Mouse (Mus musculus): ENCODE data around the gene Gm43518.

Gene Gm43518

DNA sequence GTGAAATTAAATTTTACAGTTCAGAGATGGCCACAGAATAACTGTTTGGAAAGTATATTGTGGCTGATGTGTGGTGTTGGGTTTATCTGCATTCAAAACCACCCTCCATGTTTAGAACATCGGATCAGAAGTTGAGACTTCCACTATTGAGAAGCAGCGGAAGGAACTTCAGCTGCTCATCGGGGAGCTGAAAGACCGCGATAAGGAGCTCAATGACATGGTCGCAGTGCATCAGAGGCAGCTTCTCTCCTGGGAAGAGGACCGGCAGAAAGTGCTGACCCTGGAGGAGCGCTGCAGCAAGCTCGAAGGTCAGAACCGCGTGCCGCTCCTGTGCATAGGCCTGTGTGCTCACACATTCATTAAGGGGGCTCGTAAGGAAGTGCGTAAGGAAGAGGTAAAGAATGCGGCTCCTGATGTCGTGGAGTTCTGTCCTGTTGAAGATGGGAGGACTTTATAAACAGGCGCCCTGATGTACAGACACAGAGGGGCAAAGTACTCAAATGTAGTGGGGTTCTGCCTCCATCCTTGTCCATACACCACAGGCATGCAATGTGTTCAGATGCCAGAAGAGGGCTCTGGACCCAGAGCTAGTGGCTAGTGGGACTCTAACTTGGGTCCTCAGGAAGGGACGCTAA lies 6.9 kb downstream of the Gm43518 start:
- DNase-seq = no peak

DNA sequence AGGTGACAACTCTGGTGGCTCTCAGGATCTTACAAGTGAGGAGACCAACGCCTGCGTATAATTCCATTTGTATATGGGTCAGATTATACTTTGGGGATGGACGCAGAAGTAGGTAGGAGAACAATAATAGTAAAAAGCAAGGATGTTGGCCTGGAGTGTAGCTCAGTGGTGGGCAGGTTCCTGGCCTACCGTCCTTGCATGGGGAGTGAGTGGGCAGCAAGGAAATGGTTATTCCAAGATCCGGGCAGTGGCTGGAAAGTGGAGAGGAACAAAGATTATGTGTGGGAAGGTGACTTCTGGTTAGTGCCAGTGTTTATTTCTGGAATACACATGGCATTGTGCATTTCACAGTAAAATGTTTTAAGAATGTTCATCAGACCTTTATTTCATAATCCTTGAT lies 8.7 kb downstream of the Gm43518 start:
- no peak for DNase-seq

DNA sequence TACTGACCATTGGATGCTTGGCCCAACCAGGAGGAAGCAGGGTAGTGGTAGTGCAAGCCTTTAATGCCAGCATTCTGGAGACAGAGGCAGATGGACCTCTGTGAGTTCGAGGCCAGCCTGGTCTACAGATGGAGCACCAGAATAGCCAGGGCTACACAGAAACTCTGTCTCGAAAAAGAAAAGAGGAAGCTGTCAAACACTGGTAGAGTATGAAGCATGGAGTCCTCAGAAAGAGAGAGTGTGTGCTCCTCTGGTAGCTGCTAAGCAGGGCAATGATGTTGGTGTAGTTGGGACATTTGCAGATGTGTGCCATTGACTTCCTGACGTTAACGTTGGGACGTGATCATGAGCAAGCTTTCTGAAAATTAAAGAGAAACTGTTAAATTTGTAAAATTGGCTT lies 11.3 kb downstream of the Gm43518 start:
- DNase-seq = no peak

GRCm38 (mm10) chr5:123946546-123946945 lies 19.3 kb downstream of the Gm43518 start:
- no peak for DNase-seq

DNA sequence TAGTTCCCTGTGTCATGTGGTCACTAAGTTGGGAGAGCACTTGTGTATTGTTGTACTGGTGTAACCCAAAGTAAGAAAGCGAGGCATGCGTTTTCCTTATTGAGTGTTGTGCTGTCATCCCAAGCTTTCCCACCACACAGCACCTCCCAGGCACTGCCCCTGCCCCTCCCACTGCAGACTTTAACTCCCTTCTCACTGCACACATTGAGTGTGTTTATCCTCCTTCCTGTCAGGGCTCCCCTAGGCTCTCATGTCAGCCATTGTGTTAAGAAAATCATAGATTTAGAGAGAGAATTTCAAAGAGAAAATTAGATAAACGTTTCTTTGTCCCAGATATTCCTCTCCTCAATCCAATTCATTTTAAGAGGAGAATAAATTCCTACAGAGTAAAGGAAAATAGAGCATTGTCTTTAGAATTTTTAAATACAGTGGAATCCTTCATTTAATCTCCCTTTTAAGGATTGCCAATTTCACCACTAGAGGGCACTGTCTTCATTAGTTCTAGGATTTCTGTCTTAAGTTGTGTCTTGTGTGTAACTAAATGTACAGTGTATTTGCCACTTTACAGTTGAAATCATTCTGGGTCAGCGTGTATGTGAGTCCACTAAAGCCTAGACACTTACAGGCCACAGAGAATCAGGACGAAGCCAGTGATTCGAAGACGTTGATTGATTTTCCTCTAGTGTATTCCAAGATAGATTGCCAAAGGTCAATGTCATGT lies 20.0 kb downstream of the Gm43518 start:
- no peak for DNase-seq

DNA sequence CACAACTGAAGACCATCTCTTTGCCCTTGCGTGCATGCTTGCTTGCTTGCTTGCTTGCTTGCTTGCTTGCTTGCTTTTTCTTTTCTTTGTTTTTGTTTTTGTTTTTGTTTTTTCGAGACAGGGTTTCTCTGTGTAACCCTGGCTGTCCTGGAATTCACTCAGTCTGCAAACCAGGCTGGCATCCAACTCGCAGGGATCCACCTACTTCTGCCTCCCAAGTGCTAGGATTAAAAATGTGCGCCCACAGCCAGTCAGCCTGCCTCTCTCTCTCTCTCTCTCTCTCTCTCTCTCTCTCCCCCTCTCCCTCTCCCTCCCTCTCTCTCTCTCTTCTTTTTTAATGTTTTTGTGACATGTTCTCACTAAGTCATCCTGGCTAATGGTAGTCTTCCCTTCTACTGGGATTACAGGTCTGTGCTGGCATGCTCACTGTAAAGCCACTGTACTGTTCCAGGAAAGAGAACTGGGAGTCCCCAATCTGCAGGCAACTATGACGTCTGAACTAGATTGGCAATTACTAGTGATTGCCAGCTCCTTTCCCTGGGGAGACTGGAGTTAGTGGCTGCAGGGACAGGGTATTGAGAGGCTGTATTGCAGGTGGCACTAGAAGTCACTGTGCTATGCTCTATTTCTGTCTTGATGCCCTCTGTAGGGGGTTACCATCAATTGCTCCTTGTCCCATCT lies 25.3 kb downstream of the Gm43518 start:
- DNase-seq = no peak

GRCm38 (mm10) chr5:123957213-123957612 lies 30.0 kb downstream of the Gm43518 start:
- no peak for DNase-seq

DNA sequence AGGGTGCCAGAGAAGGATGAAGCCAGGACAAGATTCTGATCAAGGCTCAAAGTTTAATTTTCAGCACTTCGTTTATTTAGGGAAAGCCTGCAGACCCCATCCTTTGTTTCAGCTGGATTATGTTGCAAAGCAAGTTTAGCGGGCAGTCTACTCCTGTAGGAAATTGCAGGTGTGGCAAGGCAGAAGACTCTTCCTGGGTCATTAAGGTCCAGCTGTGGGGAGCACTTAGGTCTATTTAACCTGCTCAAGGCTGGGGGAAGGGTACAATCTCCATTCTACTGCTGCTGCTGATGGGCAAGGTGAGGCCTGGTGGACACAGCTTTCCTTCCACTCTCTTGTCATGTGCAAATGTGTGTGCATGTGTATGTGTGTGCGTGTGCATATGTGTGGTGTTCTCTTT lies 31.8 kb downstream of the Gm43518 start:
- DNase-seq = no peak

GRCm38 (mm10) chr5:123960129-123960528 lies 32.9 kb downstream of the Gm43518 start:
- no peak for DNase-seq

DNA sequence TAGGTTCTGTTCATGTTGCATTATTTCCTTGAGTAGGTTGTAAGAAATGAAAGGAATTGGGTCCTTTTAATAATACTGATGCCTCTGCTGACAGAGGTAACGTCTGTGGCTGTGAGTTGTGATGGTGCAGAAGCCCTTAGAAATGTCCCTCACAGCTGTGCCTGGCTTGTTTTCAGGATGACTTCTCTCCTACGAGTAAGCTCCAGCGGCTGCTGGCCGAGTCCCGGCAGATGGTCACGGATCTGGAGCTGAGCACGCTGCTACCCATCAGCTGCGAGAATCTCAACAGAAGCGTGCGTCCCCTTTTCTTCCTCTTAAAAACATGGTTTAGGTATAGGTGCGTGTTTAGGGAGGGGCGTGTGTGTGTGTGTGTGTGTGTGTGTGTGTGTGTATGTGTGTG lies 33.8 kb downstream of the Gm43518 start:
- DNase-seq = no peak

DNA sequence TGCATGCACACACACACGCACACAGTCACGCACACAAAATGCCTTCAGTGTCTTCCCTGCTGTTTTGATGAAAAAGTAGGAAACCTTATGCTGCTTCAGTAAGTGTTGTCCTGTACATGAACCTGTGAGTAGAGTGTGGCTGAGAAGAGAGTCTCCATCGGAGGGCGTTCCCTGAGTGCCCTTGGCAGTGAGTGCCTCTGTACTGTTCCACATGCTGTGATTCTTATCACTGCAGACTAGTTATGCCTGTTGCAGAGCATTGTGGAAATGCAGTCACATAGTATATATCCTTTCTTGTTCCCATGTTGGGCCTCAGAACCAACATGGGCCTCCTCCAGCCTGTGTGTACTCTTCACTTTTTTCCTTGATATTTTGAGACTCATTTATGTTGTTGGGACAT lies 37.0 kb downstream of the Gm43518 start:
- no peak for DNase-seq

DNA sequence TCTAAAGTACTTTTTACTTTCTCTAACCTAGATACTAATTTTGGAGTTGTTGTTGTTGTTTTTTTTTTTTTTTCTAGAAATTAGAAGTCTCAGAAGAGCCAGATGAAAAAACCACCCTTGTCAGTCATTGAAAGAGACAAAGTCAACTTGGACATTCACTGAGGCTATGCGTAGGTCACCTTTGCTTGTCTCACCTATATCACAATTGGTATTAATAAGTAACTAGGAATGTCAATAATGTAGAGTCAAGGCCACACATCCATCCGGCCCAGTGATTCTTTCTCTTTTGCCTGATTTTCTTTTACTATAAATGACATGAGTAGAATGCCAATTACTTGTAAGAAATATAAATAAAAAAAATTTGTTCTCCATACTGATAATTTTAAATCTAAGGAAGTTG lies 39.5 kb downstream of the Gm43518 start:
- no peak for DNase-seq

- no peak for DNase-seq
These were observed 41.2 kb downstream of the Gm43518 start for GRCm38 (mm10) chr5:123968468-123968867.

GRCm38 (mm10) chr5:123969216-123969615 lies 42.0 kb downstream of the Gm43518 start:
- DNase-seq = no peak

GRCm38 (mm10) chr5:123970576-123970975 lies 43.4 kb downstream of the Gm43518 start:
- DNase-seq = no peak

GRCm38 (mm10) chr5:123972453-123972852 lies 45.2 kb downstream of the Gm43518 start:
- DNase-seq = no peak

DNA sequence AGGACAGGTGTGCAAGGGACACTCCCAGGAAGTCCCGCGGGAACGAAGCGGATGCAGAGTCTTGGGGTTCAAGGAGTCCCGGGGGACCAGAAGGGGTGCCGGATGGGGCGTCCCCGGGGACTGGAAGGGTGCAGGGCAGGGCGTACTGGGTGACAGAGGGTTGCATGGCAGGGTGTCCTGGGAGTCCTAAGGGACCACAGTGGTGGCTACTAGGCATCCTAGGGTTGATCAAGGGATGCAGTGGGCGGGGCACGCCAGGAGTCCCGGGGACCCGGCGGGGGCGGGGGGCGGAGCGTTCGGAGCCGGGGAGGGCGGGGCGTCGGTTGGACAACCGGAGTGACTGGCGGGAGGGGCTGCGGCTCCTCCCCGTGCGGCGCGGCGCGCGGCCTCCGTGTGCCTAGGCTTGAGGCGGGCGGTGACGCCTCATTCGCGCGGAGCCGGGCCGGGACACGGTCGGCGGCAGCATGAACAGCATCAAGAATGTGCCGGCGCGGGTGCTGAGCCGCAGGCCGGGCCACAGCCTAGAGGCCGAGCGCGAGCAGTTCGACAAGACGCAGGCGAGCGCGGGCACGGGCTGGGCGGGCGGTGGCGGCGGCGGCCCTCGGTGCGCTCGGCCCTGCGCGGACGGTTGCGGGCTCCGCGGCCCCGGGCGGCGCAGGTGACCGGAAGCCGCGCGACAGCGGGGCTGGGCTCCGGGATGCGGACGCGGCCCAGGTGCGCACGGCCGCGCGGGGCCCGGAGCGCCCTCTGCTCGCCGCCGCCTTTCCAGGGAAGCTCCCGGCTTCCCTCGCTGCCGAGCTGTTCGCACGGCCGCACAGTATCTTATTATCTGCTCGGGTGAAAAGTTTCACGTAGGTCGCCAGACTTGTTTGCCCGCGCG lies 46.3 kb downstream of the Gm43518 start, which contains the start of gene Hip1r:
TSS of gene Hip1r (plus strand) at position 330 of the 880 bp plus-strand sequence.
- peak; percentile 83 for DNase-seq

DNA sequence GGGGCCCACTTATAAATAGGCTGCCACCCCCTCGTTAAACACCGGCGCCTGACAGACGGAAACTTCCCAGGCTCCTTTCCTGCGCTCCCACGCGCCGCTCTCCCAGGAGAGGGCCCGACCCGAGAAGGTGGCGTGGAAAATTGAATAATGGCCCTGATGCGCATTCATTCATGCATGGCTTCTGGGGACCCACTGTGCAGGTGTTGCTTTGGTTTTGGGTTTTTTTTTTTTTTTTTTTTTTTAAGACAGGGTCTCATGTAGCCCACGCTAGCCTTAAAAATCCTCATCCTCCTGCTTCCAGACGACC lies 46.9 kb downstream of the Gm43518 start:
- DNase-seq = peak; percentile 47

DNA sequence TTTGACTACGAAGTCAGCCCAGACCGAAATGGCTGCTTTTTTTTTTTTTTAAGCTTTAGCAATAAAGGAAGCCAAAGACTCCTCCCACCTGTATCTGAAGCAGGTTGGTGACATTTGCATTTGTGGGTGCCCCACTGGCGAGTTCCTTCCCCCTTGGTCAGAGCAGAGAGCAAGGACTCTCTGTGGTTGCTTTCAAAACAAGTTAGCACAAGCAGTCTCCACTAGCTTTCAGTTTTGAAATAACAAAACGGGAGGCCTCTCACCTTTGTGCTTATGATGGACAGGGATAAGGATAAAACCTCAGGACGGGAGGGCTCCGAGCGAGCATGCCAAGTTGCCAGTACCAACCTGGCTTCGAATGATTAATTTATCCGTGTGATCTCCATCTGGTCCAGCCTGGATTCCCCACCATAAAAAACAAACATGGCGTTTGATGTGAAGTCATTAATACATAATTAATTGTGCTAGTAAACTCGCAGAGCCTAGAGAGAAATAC lies 47.4 kb downstream of the Gm43518 start:
- peak; percentile 38 for DNase-seq

DNA sequence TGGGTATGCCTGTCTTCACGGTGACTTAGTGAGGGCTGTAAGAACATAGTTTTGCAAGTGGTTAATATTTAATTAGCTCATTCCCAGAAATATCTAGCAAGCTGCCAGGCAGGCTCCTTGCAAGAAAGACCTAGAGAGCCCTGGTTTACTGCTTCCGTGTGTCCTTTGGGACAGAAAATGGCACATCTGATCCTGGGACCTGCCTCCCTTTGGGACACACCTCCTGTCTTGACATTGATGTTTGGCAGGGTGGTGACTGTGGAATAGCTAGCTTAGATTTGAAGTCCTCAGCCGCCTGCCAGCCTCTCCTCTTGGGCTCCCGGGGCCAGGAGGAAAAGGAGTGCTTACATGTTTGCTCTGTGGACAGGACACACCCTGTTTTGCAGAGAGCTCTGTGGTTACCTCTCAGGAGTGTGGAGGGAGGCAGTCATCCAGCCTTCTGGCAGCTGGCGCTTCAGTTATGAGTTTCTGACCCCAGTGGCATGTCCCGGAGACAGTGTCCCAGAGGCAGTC lies 48.5 kb downstream of the Gm43518 start:
- DNase-seq = peak; percentile 17

- peak; percentile 10 for DNase-seq
These were observed 50.0 kb downstream of the Gm43518 start for GRCm38 (mm10) chr5:123977231-123977630.

DNA sequence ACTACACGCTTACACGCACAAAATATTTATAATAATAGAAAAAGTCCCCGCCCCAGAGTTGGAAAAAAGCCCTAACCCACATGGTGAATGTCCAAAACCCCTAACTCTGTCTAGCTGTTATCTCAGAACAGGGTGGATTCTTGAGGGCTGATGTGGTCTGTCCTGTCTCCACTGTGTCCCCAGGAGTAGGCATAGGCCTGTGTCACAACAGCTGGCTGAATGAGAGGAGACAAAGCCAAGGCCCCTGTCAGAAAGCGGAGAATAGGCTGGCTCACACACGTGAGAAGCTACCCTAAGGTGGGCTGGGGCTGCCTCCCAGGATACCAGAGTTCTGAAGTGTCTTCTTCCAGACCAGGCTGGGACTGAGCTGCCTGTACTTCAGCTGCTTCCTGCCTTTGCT lies 50.9 kb downstream of the Gm43518 start:
- no peak for DNase-seq
